Mouse (Mus musculus): ENCODE measurements around the gene Nipa1.

Gene Nipa1

GRCm38 (mm10) chr7:55935025-55935424 lies 84.7 kb downstream of the Nipa1 start:
- DNase-seq (ENCODE audit: low spot score): no peak

- DNase-seq (ENCODE audit: low spot score): no peak
Measured at GRCm38 (mm10) chr7:55928649-55929048, 91.1 kb downstream of the Nipa1 start.
